Mouse (Mus musculus) C2C12 (cell line): ENCODE data around the gene Gale. TPM values are rescaled to one million over a fixed set of nuclear protein-coding genes. Genes with fewer than 3 reads are reported as not detected.
A peak's percentile ranks its signal among the peaks of the same experiment; 100 is the strongest.

ENCODE experiments used
- H3K27me3 ChIP-seq: one replicate; pipeline ENCODE4 v1.6.1; 2011; ENCODE audit not compliant: control insufficient read depth, insufficient read depth, insufficient read length
- H3K36me3 ChIP-seq: one replicate; pipeline ENCODE4 v1.6.1; 2011; ENCODE audit not compliant: control insufficient read depth, insufficient read depth
- H3K4me3 ChIP-seq: one replicate; pipeline ENCODE4 v1.5.1; 2011; ENCODE audit warnings: mild to moderate bottlenecking, control low read depth; ENCODE audit not compliant: poor library complexity, insufficient read depth, severe bottlenecking
- H3K79me2 ChIP-seq: one replicate; pipeline ENCODE4 v1.6.1; 2011; ENCODE audit not compliant: control insufficient read depth, insufficient read depth
- H3K79me3 ChIP-seq: one replicate; pipeline ENCODE4 v1.6.1; 2011; ENCODE audit warnings: low read depth, control low read depth
- H3ac ChIP-seq: one replicate; pipeline ENCODE3; 2011; ENCODE audit warnings: low read depth; ENCODE audit not compliant: control insufficient read depth, insufficient read length
- CEBPB ChIP-seq: IDR thresholded peaks from one replicate; pipeline ENCODE4 v1.6.1; 2011; ENCODE audit warnings: low read depth, mild to moderate bottlenecking, control low read depth, moderate library complexity
- CTCF ChIP-seq: IDR thresholded peaks from one replicate; pipeline ENCODE4 v1.5.1; 2011; ENCODE audit not compliant: control insufficient read depth, insufficient read depth, insufficient read length
- FOSL1 ChIP-seq: IDR thresholded peaks from one replicate; pipeline ENCODE4 v1.8.0; 2011; ENCODE audit warnings: mild to moderate bottlenecking, low read length; ENCODE audit not compliant: poor library complexity, insufficient read depth, severe bottlenecking
- MAX ChIP-seq: IDR thresholded peaks from one replicate; pipeline ENCODE4 v1.6.1; 2011; ENCODE audit warnings: mild to moderate bottlenecking, control low read depth
- MYOD1 ChIP-seq: IDR thresholded peaks from one replicate; pipeline ENCODE4 v1.6.1; 2011; ENCODE audit warnings: low read depth; ENCODE audit not compliant: control insufficient read depth, insufficient read length
- MYOG ChIP-seq: IDR thresholded peaks from one replicate; pipeline ENCODE4 v1.6.1; 2011; ENCODE audit not compliant: control insufficient read depth, insufficient read length; ENCODE audit errors: extremely low read depth
- USF1 ChIP-seq: IDR thresholded peaks from one replicate; pipeline ENCODE4 v1.6.1; 2011; ENCODE audit warnings: low read depth, mild to moderate bottlenecking, control low read depth, moderate library complexity
- polyA plus RNA-seq: library from polyadenylated mRNA; unstranded; fragments of >200 nt; fragmentation: generic; extraction: Trizol; gene quantifications from one replicate; pipeline ENCODE4 v1.2.1, GENCODE M21; 2012; ENCODE audit warnings: missing spikeins

Gale gene
- polyA plus RNA-seq, 1 experiment, result 50.7 TPM

GRCm38 (mm10) chr4:135958354-135958753 is 5.2 kb upstream of the Gale start:
- no peak overlapping the region for H3ac ChIP-seq
- H3K27me3 ChIP-seq, result no peaks in the 10 kb centered on the region
- no peaks in the 10 kb centered on the region for H3K79me2 ChIP-seq
- H3K36me3 ChIP-seq, result peaks cover 4% of the 10 kb centered on the region
- TF ChIP-seq FOSL1 (no peak), MYOG (no peak), USF1 (no peak), CEBPB (no peak), CTCF (no peak), MAX (no peak), MYOD1 (no peak)
- no peak overlapping the region for H3K4me3 ChIP-seq
- H3K79me3 ChIP-seq, result no peaks in the 10 kb centered on the region

- Histone ChIP-seq H3K4me3 (no peak overlapping the region), H3K79me3 (no peaks in the 10 kb centered on the region), H3K36me3 (peaks cover 2% of the 10 kb centered on the region), H3K27me3 (no peaks in the 10 kb centered on the region), H3ac (no peak overlapping the region), H3K79me2 (no peaks in the 10 kb centered on the region)
- TF ChIP-seq MYOG (no peak), CTCF (peak; percentile 82), USF1 (no peak), FOSL1 (no peak), MYOD1 (no peak), CEBPB (no peak), MAX (no peak)
Observed at GRCm38 (mm10) chr4:135960717-135961116, 2.8 kb upstream of the Gale start.

GRCm38 (mm10) chr4:135961709-135962108 is 1.8 kb upstream of the Gale start:
- no peak overlapping the region for H3ac ChIP-seq
- H3K27me3 ChIP-seq, result no peaks in the 10 kb centered on the region
- no peaks in the 10 kb centered on the region for H3K79me2 ChIP-seq
- H3K36me3 ChIP-seq, result peaks cover 10% of the 10 kb centered on the region
- no peaks in the 10 kb centered on the region for H3K79me3 ChIP-seq
- TF ChIP-seq MAX (no peak), CEBPB (no peak), MYOD1 (no peak), USF1 (no peak), CTCF (no peak)
- H3K4me3 ChIP-seq, result no peak overlapping the region

GRCm38 (mm10) chr4:135962198-135962597 is 1.3 kb upstream of the Gale start:
- TF ChIP-seq MYOG, result no peak
- no peak for TF ChIP-seq CEBPB
- no peak for TF ChIP-seq MYOD1
- no peak for TF ChIP-seq USF1
- no peak for TF ChIP-seq MAX
- TF ChIP-seq CTCF, result no peak
- TF ChIP-seq FOSL1, result no peak
- no peaks in the 10 kb centered on the region for H3K79me3 ChIP-seq
- no peak overlapping the region for H3K4me3 ChIP-seq
- no peak overlapping the region for H3ac ChIP-seq
- no peaks in the 10 kb centered on the region for H3K27me3 ChIP-seq
- H3K79me2 ChIP-seq, result no peaks in the 10 kb centered on the region
- peaks cover 13% of the 10 kb centered on the region for H3K36me3 ChIP-seq

- no peak for TF ChIP-seq MYOG
- no peak for TF ChIP-seq FOSL1
- TF ChIP-seq CTCF, result no peak
- no peak for TF ChIP-seq MAX
- no peak for TF ChIP-seq USF1
- no peak for TF ChIP-seq MYOD1
- Histone ChIP-seq H3K79me3 (no peaks in the 10 kb centered on the region), H3ac (peak overlapping the region; percentile 86), H3K27me3 (no peaks in the 10 kb centered on the region), H3K4me3 (peak overlapping the region; percentile 79), H3K79me2 (no peaks in the 10 kb centered on the region), H3K36me3 (peaks cover 20% of the 10 kb centered on the region)
Observed at GRCm38 (mm10) chr4:135962946-135963345, 581 bp upstream of the Gale start.

- TF ChIP-seq FOSL1, result no peak
- TF ChIP-seq USF1, result no peak
- no peak for TF ChIP-seq CEBPB
- no peak for TF ChIP-seq MYOG
- no peak for TF ChIP-seq MAX
- no peak for TF ChIP-seq CTCF
- TF ChIP-seq MYOD1, result no peak
- H3K36me3 ChIP-seq, result peaks cover 32% of the 10 kb centered on the region
- no peaks in the 10 kb centered on the region for H3K79me2 ChIP-seq
- H3K27me3 ChIP-seq, result no peaks in the 10 kb centered on the region
- peak overlapping the region; percentile 79 for H3K4me3 ChIP-seq
- no peaks in the 10 kb centered on the region for H3K79me3 ChIP-seq
- peak overlapping the region; percentile 76 for H3ac ChIP-seq
Observed at GRCm38 (mm10) chr4:135964426-135964825, 899 bp downstream of the Gale start.

GRCm38 (mm10) chr4:135965113-135965512 is 1.6 kb downstream of the Gale start:
- Histone ChIP-seq H3ac (no peak overlapping the region), H3K27me3 (no peaks in the 10 kb centered on the region), H3K79me3 (no peaks in the 10 kb centered on the region), H3K79me2 (no peaks in the 10 kb centered on the region), H3K4me3 (no peak overlapping the region), H3K36me3 (peaks cover 38% of the 10 kb centered on the region)
- TF ChIP-seq MYOG (no peak), CEBPB (no peak), USF1 (no peak), FOSL1 (no peak), MAX (no peak), CTCF (no peak), MYOD1 (no peak)
